Mouse (Mus musculus): ENCODE results near the gene Msx2. TPM values are rescaled to one million over a fixed set of nuclear protein-coding genes. Genes with fewer than 3 reads are reported as not detected.

Gene Msx2
- total RNA-seq, 2 experiments from 2014 or later: 0.69 to 1.1 TPM

- DNase-seq (ENCODE audit: low spot score in 2 of 2): no peak
- Histone ChIP-seq H3K27ac (no peak overlapping the region), H3K4me3 (no peak overlapping the region)
- no peak for TF ChIP-seq CTCF (conservative IDR thresholded peaks at IDR 0.05)
Measured at GRCm38 (mm10) chr13:53473991-53474390, 1.1 kb upstream of the Msx2 start.

- TF ChIP-seq CTCF (conservative IDR thresholded peaks at IDR 0.05): no peak
- Histone ChIP-seq H3K4me3 (no peak overlapping the region), H3K27ac (no peak overlapping the region)
- DNase-seq (ENCODE audit: low spot score in 2 of 2): no peak
Measured at GRCm38 (mm10) chr13:53473291-53473690, 417 bp upstream of the Msx2 start.

GRCm38 (mm10) chr13:53471926-53472613, 804 bp downstream of the Msx2 start:
- H3K4me3 ChIP-seq: peak overlapping the region; percentile 43
- DNase-seq (ENCODE audit: low spot score in 2 of 2): no peak
- H3K27ac ChIP-seq: no peak overlapping the region
- TF ChIP-seq CTCF (conservative IDR thresholded peaks at IDR 0.05): no peak

DNA sequence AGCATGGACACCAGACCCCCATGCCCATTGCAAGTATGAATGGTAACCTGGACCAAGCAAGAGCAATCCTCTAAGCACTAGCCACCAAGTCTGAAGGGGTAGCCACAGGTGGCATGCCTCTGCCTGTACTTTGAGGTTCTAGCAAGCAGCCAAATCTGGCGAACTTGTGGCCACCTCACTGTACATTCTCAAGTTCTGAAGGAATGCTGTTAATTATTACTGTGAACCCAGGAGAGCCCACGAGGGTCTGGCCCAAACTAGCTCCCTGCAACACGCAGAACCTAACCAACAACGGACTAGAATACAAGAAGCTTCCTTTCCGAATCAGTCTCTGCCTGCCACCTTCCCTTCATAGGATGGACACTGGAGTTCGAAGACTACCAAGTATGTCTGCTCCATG, 1.5 kb downstream of the Msx2 start:
- Histone ChIP-seq H3K27ac (no peak overlapping the region), H3K4me3 (no peak overlapping the region; the same call in 1 of the 2 replicates)
- DNase-seq (ENCODE audit: low spot score in 2 of 2): no peak
- no peak for TF ChIP-seq CTCF (conservative IDR thresholded peaks at IDR 0.05)

DNA sequence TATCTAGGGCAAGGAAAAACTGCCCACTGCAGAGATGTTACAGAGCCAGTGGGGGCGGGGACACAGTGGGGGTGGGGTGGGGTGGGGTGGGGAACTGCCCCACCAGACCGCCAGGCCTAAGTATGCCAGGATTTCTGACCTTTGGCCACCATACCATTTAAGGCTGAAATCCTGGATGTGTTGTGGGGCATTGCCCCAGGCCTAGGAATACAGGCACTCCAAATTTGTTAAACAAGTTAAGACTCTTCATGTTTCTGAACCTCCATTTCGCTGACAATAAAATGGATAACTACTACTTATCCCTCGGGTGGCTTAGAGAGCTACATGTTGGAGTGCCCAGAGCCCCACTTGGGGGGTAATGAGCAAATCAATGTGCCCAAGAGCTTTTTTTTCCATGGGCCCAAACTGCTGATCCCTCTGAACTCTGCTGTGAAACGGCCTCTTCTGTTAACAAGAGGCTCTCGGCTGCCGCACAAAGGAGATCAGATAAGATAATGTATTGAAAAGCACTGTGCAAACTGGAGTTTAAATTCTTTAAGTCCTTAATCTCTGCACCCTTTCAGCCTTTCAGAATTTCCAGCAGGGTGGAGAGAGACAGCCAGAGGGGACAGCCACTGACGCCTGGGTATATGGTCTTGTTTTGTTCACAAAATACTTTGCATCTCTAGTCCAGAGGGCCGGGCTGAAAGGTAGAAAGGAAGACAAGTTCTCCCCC, 2.3 kb downstream of the Msx2 start:
- H3K27ac ChIP-seq: no peak overlapping the region
- H3K4me3 ChIP-seq: no peak overlapping the region
- TF ChIP-seq CTCF (conservative IDR thresholded peaks at IDR 0.05): no peak
- no peak for DNase-seq (ENCODE audit: low spot score in 2 of 2)

- TF ChIP-seq CTCF (conservative IDR thresholded peaks at IDR 0.05): no peak
- no peak for DNase-seq (ENCODE audit: low spot score in 2 of 2)
- H3K27ac ChIP-seq: no peak overlapping the region
- no peak overlapping the region for H3K4me3 ChIP-seq
Measured at GRCm38 (mm10) chr13:53469756-53470155, 3.1 kb downstream of the Msx2 start.

GRCm38 (mm10) chr13:53468171-53468570, 4.7 kb downstream of the Msx2 start:
- H3K4me3 ChIP-seq: no peak overlapping the region
- DNase-seq (ENCODE audit: low spot score in 2 of 2): no peak
- no peak for TF ChIP-seq CTCF (conservative IDR thresholded peaks at IDR 0.05)
- no peak overlapping the region for H3K27ac ChIP-seq

GRCm38 (mm10) chr13:53466189-53466866, 6.5 kb downstream of the Msx2 start:
- no peak for DNase-seq (ENCODE audit: low spot score in 2 of 2)
- TF ChIP-seq CTCF (conservative IDR thresholded peaks at IDR 0.05): no peak
- no peak overlapping the region for H3K27ac ChIP-seq
- no peak overlapping the region for H3K4me3 ChIP-seq

DNA sequence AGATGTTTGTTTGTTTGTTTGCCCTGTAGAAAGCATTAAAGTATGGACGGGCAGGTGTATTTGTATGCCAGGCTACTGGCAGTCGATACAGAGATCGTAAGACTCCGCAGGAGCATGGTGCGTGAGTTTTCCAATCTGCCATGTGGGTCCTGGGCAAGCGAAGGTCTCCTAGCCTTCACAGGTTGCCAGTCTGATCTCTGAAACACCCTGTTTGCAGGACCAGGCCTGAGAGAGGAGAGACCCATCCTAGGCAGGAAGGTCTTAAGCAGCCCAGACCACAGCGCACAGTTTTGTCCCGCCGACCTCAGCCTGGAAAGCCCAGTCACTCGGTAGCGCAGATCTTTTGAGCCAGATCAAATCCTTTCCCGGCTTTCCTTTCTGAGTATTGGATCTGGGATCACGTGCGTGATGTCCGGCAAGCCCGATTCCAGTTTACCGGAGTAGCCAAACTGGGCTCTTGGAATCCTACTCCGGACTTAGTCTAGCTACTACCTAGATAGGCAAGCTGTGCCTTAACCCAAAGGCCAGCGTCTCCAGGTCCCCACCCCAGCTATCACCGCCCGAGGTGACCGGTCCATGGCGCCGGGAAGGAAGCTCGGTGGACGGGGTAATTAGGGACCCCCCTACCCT, 7.6 kb downstream of the Msx2 start:
- H3K27ac ChIP-seq: no peak overlapping the region
- DNase-seq (ENCODE audit: low spot score in 2 of 2): no peak
- H3K4me3 ChIP-seq: no peak overlapping the region
- TF ChIP-seq CTCF (conservative IDR thresholded peaks at IDR 0.05): no peak

GRCm38 (mm10) chr13:53464441-53465001, 8.4 kb downstream of the Msx2 start:
- no peak overlapping the region for H3K27ac ChIP-seq
- TF ChIP-seq CTCF (conservative IDR thresholded peaks at IDR 0.05): no peak
- no peak overlapping the region for H3K4me3 ChIP-seq

GRCm38 (mm10) chr13:53463946-53464345, 8.9 kb downstream of the Msx2 start:
- TF ChIP-seq CTCF (conservative IDR thresholded peaks at IDR 0.05): no peak
- DNase-seq (ENCODE audit: low spot score in 2 of 2): no peak
- Histone ChIP-seq H3K4me3 (no peak overlapping the region), H3K27ac (no peak overlapping the region)

More at GRCm38 (mm10) chr13:53464441-53465001, 8.4 kb downstream of the Msx2 start:
- DNase-seq (ENCODE audit: low spot score in 2 of 2): no peak

DNA sequence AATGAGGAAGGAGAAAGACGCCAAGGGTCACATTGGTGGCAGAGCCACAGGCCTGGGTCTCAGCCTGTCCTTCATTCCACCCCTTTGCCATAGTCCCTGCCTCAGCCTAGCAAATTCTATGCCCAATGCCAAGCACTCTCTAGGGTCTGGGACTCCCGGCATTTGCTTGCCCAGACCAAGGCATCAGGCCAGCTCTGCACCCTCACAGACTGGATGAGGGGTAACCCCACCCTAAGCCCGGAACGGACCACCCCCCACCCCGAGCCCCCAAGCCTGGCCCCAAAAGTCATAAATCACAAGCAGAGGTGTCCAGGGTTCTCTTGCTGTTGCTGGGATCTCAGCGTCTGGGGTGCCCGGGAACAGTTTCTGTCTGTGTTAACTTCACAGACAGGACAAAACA, 9.8 kb downstream of the Msx2 start:
- Histone ChIP-seq H3K27ac (no peak overlapping the region), H3K4me3 (no peak overlapping the region)
- DNase-seq (ENCODE audit: low spot score in 2 of 2): no peak
- TF ChIP-seq CTCF (conservative IDR thresholded peaks at IDR 0.05): no peak

DNA sequence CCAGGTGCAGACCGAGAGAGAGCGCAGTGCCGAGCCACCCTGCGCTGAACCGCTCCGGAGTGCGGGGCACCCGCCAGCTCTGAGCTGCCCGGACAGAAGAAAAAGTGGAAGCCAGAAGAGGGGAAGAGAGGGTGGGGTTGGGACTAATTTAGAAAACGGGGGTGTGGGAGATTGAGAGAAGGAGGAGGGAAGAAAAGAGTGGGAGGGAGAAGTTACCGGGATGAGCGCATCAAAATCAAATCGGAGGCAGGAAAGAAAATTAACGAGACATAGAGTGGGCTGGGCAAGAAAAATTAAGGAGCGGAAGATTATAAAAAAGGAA, 10.3 kb downstream of the Msx2 start:
- peak overlapping the region; percentile 41 for H3K4me3 ChIP-seq
- DNase-seq (ENCODE audit: low spot score in 2 of 2): no peak
- TF ChIP-seq CTCF (conservative IDR thresholded peaks at IDR 0.05): no peak
- no peak overlapping the region for H3K27ac ChIP-seq

Measured in layer of hippocampus, adult 2 months (tissue).